In genomic region chr7:46918678-46919371, GRCm38 (mm10) we compare ENCODE assay signal across 8 mouse cellular contexts. TPM values are rescaled to one million over a fixed set of nuclear protein-coding genes. Genes with fewer than 3 reads are reported as not detected.
DNase-seq lines count a peak whose midpoint lies in the region; TF ChIP-seq lines count a peak whose summit lies in the region.

No protein-coding gene starts in this region.

- peaks cover 40% of the 10 kb centered on the region for H3K36me3 ChIP-seq in hindbrain, embryonic 10.5 days

- TF ChIP-seq CTCF in layer of hippocampus, adult 2 months (conservative IDR thresholded peaks at IDR 0.05): no peak
- no peak for TF ChIP-seq CTCF in bone marrow macrophage, adult 2 months (IDR thresholded peaks at IDR 0.05; ENCODE audit: low read depth, low read length)

- peaks cover 26% of the 10 kb centered on the region for H3K4me1 ChIP-seq in bone marrow macrophage, adult 2 months (ENCODE audit: control insufficient read depth, insufficient read depth, low read length)
- peaks cover 26% of the 10 kb centered on the region for H3K4me1 ChIP-seq in hindbrain, embryonic 10.5 days (replicated peaks)

- peak overlapping the region; percentile 97 for H3K27ac ChIP-seq in layer of hippocampus, adult 2 months
- H3K27ac ChIP-seq in bone marrow macrophage, adult 2 months (ENCODE audit: insufficient read depth, low read depth, low read length): 0 out of 2 replicates have a peak overlapping the region, but pooled peaks have one; percentile 13
- peak overlapping the region; percentile 98 for H3K27ac ChIP-seq in hindbrain, embryonic 10.5 days

- TF ChIP-seq POLR2A in bone marrow macrophage, adult 2 months (IDR thresholded peaks at IDR 0.05; ENCODE audit: borderline replicate concordance, low read depth, low read length): no peak

- no peaks in the 10 kb centered on the region for H3K9me3 ChIP-seq in hindbrain, embryonic 10.5 days

- 22% methylated on average over 13 of the region's 13 CpGs for WGBS in hindbrain, embryonic 10.5 days

- DNase-seq in layer of hippocampus, adult 2 months (ENCODE audit: low spot score in 2 of 2): no peak
- no peak for DNase-seq in layer of hippocampus, postnatal 36 days
- DNase-seq in hindbrain, embryonic 10.5 days (ENCODE audit: low spot score): peak; percentile 5
- peak; percentile 26 for DNase-seq in lung, postnatal 36 days
- no peak for DNase-seq in ovary, postnatal 14 days (ENCODE audit: low spot score)
- no peak for DNase-seq in left cerebral cortex, adult 9 months (ENCODE audit: low spot score in 2 of 2)
- DNase-seq in thymus, adult 18-20 months: no peak

- H3K27me3 ChIP-seq in hindbrain, embryonic 10.5 days (ENCODE audit: insufficient read depth, poor library complexity, severe bottlenecking): no peaks in the 10 kb centered on the region

- peak overlapping the region; percentile 79 for H3K4me3 ChIP-seq in layer of hippocampus, adult 2 months
- peak overlapping the region; percentile 99 for H3K4me3 ChIP-seq in bone marrow macrophage, adult 2 months (ENCODE audit: insufficient read depth, low read length)
- H3K4me3 ChIP-seq in hindbrain, embryonic 10.5 days: peak overlapping the region; percentile 93

RNA-seq across cellular contexts. Expression of gene Tsg101, which starts 0.9 kb away (rescaled TPM):
- total RNA-seq in layer of hippocampus, adult 2 months (2021): 10 to 100 TPM; 75.8 to 77.9 TPM
- 10 to 100 TPM; 73.0 to 80.2 TPM for total RNA-seq in layer of hippocampus, postnatal 36 days (2021)
- polyA plus RNA-seq in bone marrow macrophage, adult 2 months (2012; ENCODE audit: insufficient read depth, insufficient read length, missing spikeins): 103 and 112 TPM in 2 replicates
- polyA plus RNA-seq in hindbrain, embryonic 10.5 days (2016; fragmentation: Nextera tagmentation; extraction: Ambion mirVana): 262 and 315 TPM in 2 replicates

RNA-seq across cellular contexts. Expression of gene Uevld, which starts 39.5 kb away (rescaled TPM):
- total RNA-seq in layer of hippocampus, adult 2 months (2021): 10 to 100 TPM; 14.5 to 15.7 TPM
- total RNA-seq in layer of hippocampus, postnatal 36 days (2021): 10 to 100 TPM; 15.5 to 18.3 TPM
- 11.3 and 17.4 TPM in 2 replicates for polyA plus RNA-seq in bone marrow macrophage, adult 2 months (2012; ENCODE audit: insufficient read depth, insufficient read length, missing spikeins)
- polyA plus RNA-seq in hindbrain, embryonic 10.5 days (2016; fragmentation: Nextera tagmentation; extraction: Ambion mirVana): 9.9 and 12.3 TPM in 2 replicates

RNA-seq across cellular contexts. Expression of gene Ldhc, which starts 57.8 kb away (rescaled TPM):
- not detected for total RNA-seq in layer of hippocampus, adult 2 months (2021)
- total RNA-seq in layer of hippocampus, postnatal 36 days (2021): not detected
- not detected in 2 replicates for polyA plus RNA-seq in bone marrow macrophage, adult 2 months (2012; ENCODE audit: insufficient read depth, insufficient read length, missing spikeins)
- not detected in 2 replicates for polyA plus RNA-seq in hindbrain, embryonic 10.5 days (2016; fragmentation: Nextera tagmentation; extraction: Ambion mirVana)

Comparison
In these comparisons a context has a peak if more than half of its experiments do, and no peak if none do; other contexts are left out.
1. DNase-seq: peak in hindbrain, embryonic 10.5 days (single experiment) and lung, postnatal 36 days (single experiment); none in layer of hippocampus, adult 2 months (0 of 2), layer of hippocampus, postnatal 36 days (0 of 2), ovary, postnatal 14 days (single experiment), left cerebral cortex, adult 9 months (0 of 2) and thymus, adult 18-20 months (0 of 2).
2. H3K27ac ChIP-seq: peak in every context shown above with its lines; median percentile 98 in hindbrain, embryonic 10.5 days; 97 in layer of hippocampus, adult 2 months; 13 in bone marrow macrophage, adult 2 months.
3. Peak in every context shown above with its lines, with median percentiles within 50 percentile points of each other: H3K4me3 ChIP-seq.